Mouse (Mus musculus) heart, adult 2 months (tissue): ENCODE measurements around the gene Zc3h15. TPM values are rescaled to one million over a fixed set of nuclear protein-coding genes. Genes with fewer than 3 reads are reported as not detected.

ENCODE experiments used
- DNase-seq, 2 experiments: peaks; one replicate each; pipeline ENCODE4 v3.0.0; 2021
- H3K27ac ChIP-seq: fragments of 200-600 bp; 2 replicates; pipeline ENCODE4 v1.8.1; 2022
- H3K27me3 ChIP-seq: fragments of 200-500 bp; 2 replicates; pipeline ENCODE4 v1.6.1; 2012; ENCODE audit warnings: mild to moderate bottlenecking, low read length, inconsistent platforms, mixed read lengths; ENCODE audit not compliant: control insufficient read depth, insufficient read depth
- H3K36me3 ChIP-seq: fragments of 200-500 bp; 2 replicates; pipeline ENCODE4 v1.6.1; 2012; ENCODE audit warnings: low read length, inconsistent platforms; ENCODE audit not compliant: control insufficient read depth, insufficient read depth
- H3K4me1 ChIP-seq: fragments of 200-500 bp; 2 replicates; pipeline ENCODE4 v1.6.1; 2011; ENCODE audit warnings: low read length; ENCODE audit not compliant: control insufficient read depth, insufficient read depth
- H3K4me3 ChIP-seq: fragments of 200-600 bp; 2 replicates; pipeline ENCODE4 v1.8.1; 2022
- H3K79me2 ChIP-seq: fragments of 200-500 bp; replicated peaks from 2 replicates; pipeline ENCODE4 v1.6.1; 2012; ENCODE audit warnings: mild to moderate bottlenecking, inconsistent platforms, low read length, moderate library complexity, mixed read lengths; ENCODE audit not compliant: control insufficient read depth, insufficient read depth
- H3K9ac ChIP-seq: fragments of 200-500 bp; 2 replicates; pipeline ENCODE4 v1.6.1; 2012; ENCODE audit warnings: low read depth, mild to moderate bottlenecking, control low read depth, inconsistent platforms, low read length, mixed read lengths
- CTCF ChIP-seq: fragments of 200-600 bp; IDR thresholded peaks from 2 replicates; pipeline ENCODE4 v1.8.1; 2022; ENCODE audit warnings: antibody characterized with exemption, mild to moderate bottlenecking, moderate library complexity
- EP300 ChIP-seq: fragments of 200-500 bp; IDR thresholded peaks from 2 replicates; pipeline ENCODE4 v1.6.1; 2011; ENCODE audit warnings: low read depth, low read length, control low read depth; ENCODE audit not compliant: insufficient read depth
- POLR2A ChIP-seq: fragments of 200-500 bp; IDR thresholded peaks from 2 replicates; pipeline ENCODE4 v1.6.1; 2011; ENCODE audit warnings: mild to moderate bottlenecking, low read depth, low read length, control low read depth; ENCODE audit not compliant: insufficient read depth
- WGBS: fragments of 180-500 bp; shearing (Covaris S2); methylation state at CpG from one replicate; pipeline ENCODE4 v1.1.7; 2018; 5-methylcytosine and 5-hydroxymethylcytosine counted together
- intact Hi-C: fragments of 180-260 bp; cut with DNase I; formaldehyde crosslinking; loops from one replicate; pipeline ENCODE4 v1.15.1; 2025
- polyA plus RNA-seq: library from polyadenylated mRNA; depleted of rRNA; stranded (reverse); fragments of >200 nt; gene quantifications from 2 replicates; pipeline ENCODE4 v1.2.3, GENCODE M21; 2012
- total RNA-seq, 2 experiments: library from RNA; stranded (reverse); gene quantifications; 2 replicates each; pipeline ENCODE4 v1.2.3; 2021

The Zc3h15 gene
- total and polyA plus RNA-seq, 3 experiments = 13.8 to 53.5 (median 51.8) TPM

- H3K4me1 ChIP-seq = no peaks in the 10 kb centered on the region
These were observed 23.8 kb downstream of the Zc3h15 start for GRCm38 (mm10) chr2:83668052-83668451.

GRCm38 (mm10) chr2:83669988-83670387, 25.8 kb downstream of the Zc3h15 start:
- DNase-seq = no peak
- intact Hi-C loops = no loop called here
- no peaks in the 10 kb centered on the region; the same call in 1 of the 2 replicates for H3K4me1 ChIP-seq
- no peaks in the 10 kb centered on the region for H3K27me3 ChIP-seq
- TF ChIP-seq CTCF (peak; percentile 48), EP300 (no peak), POLR2A (no peak)
- H3K79me2 ChIP-seq = no peaks in the 10 kb centered on the region
- no peaks in the 10 kb centered on the region for H3K36me3 ChIP-seq
- no peak overlapping the region for H3K27ac ChIP-seq
- no peak overlapping the region for H3K9ac ChIP-seq
- WGBS = 73% methylated on average over 5 of the region's 5 CpGs
- H3K4me3 ChIP-seq = no peak overlapping the region

More at GRCm38 (mm10) chr2:83668052-83668451, 23.8 kb downstream of the Zc3h15 start:
- TF ChIP-seq CTCF = no peak
- TF ChIP-seq POLR2A = no peak
- TF ChIP-seq EP300 = no peak
- Histone ChIP-seq H3K4me3 (no peak overlapping the region), H3K79me2 (no peaks in the 10 kb centered on the region), H3K27me3 (no peaks in the 10 kb centered on the region), H3K36me3 (no peaks in the 10 kb centered on the region), H3K9ac (no peak overlapping the region), H3K27ac (no peak overlapping the region)
- intact Hi-C loops = no loop called here
- DNase-seq = no peak
- WGBS = 19% methylated on average over 1 of the region's 1 CpGs

- Histone ChIP-seq H3K36me3 (no peaks in the 10 kb centered on the region), H3K4me1 (no peaks in the 10 kb centered on the region; the same call in none of the 2 replicates), H3K4me3 (no peak overlapping the region), H3K79me2 (no peaks in the 10 kb centered on the region), H3K9ac (no peak overlapping the region), H3K27me3 (no peaks in the 10 kb centered on the region), H3K27ac (no peak overlapping the region)
- 91% methylated on average over 2 of the region's 2 CpGs for WGBS
- TF ChIP-seq CTCF = no peak
- TF ChIP-seq POLR2A = no peak
- TF ChIP-seq EP300 = no peak
- DNase-seq = no peak
- intact Hi-C loops = no loop called here
These were observed 27.6 kb downstream of the Zc3h15 start for GRCm38 (mm10) chr2:83671843-83672242.

- Histone ChIP-seq H3K27ac (no peak overlapping the region), H3K4me1 (no peaks in the 10 kb centered on the region; the same call in none of the 2 replicates), H3K36me3 (no peaks in the 10 kb centered on the region), H3K79me2 (no peaks in the 10 kb centered on the region), H3K27me3 (no peaks in the 10 kb centered on the region), H3K9ac (no peak overlapping the region), H3K4me3 (no peak overlapping the region)
- WGBS = 48% methylated on average over 7 of the region's 7 CpGs
- DNase-seq = no peak
- intact Hi-C loops = no loop called here
- no peak for TF ChIP-seq EP300
These were observed 28.8 kb downstream of the Zc3h15 start for GRCm38 (mm10) chr2:83673067-83673466.

- H3K79me2 ChIP-seq = no peaks in the 10 kb centered on the region
- 49% methylated on average over 2 of the region's 2 CpGs for WGBS
- intact Hi-C loops = no loop called here
These were observed 29.6 kb downstream of the Zc3h15 start for GRCm38 (mm10) chr2:83673843-83674242.

GRCm38 (mm10) chr2:83674421-83674820, 30.2 kb downstream of the Zc3h15 start:
- no peak overlapping the region for H3K4me3 ChIP-seq
- no peak overlapping the region for H3K27ac ChIP-seq
- no peak for TF ChIP-seq CTCF

More at GRCm38 (mm10) chr2:83673843-83674242, 29.6 kb downstream of the Zc3h15 start:
- no peak overlapping the region for H3K27ac ChIP-seq
- TF ChIP-seq CTCF (no peak), POLR2A (no peak), EP300 (no peak)
- no peak overlapping the region for H3K9ac ChIP-seq
- no peak overlapping the region for H3K4me3 ChIP-seq
- H3K36me3 ChIP-seq = no peaks in the 10 kb centered on the region
- no peaks in the 10 kb centered on the region; the same call in none of the 2 replicates for H3K4me1 ChIP-seq
- H3K27me3 ChIP-seq = no peaks in the 10 kb centered on the region
- DNase-seq = no peak

More at GRCm38 (mm10) chr2:83674421-83674820, 30.2 kb downstream of the Zc3h15 start:
- no peak overlapping the region for H3K9ac ChIP-seq
- H3K27me3 ChIP-seq = no peaks in the 10 kb centered on the region
- no peaks in the 10 kb centered on the region for H3K79me2 ChIP-seq
- H3K4me1 ChIP-seq = no peaks in the 10 kb centered on the region; the same call in none of the 2 replicates
- no peaks in the 10 kb centered on the region for H3K36me3 ChIP-seq
- intact Hi-C loops = no loop called here
- WGBS = 70% methylated on average over 7 of the region's 7 CpGs
- DNase-seq = no peak
